Mouse (Mus musculus): ENCODE measurements around the gene Bglap3. TPM values are rescaled to one million over a fixed set of nuclear protein-coding genes. Genes with fewer than 3 reads are reported as not detected.
A peak's percentile ranks its signal among the peaks of the same experiment; 100 is the strongest.

The Bglap3 gene
- polyA plus RNA-seq, 1 experiment from 2014 or later = 0.28 TPM

- H3K4me2 ChIP-seq (ENCODE audit: low read length) = peak overlapping the region; percentile 83
- H3K4me1 ChIP-seq (replicated peaks; ENCODE audit: control insufficient read depth, insufficient read depth, low read length) = peaks cover 12% of the 10 kb centered on the region
- H3K27ac ChIP-seq (ENCODE audit: low read depth) = peak overlapping the region; percentile 93
- H3K9ac ChIP-seq (ENCODE audit: low read length) = peak overlapping the region; percentile 92
- no peaks in the 10 kb centered on the region for H3K36me3 ChIP-seq (ENCODE audit: control insufficient read depth, insufficient read depth, low read length)
- DNase-seq (ENCODE audit: low spot score) (no peak), ATAC-seq (replicated peaks; ENCODE audit: low FRiP score, low TSS enrichment, low read depth) (peak; percentile 40; the same call in 1 of the 2 replicates)
- no peaks in the 10 kb centered on the region for H3K27me3 ChIP-seq (replicated peaks; ENCODE audit: control insufficient read depth, insufficient read depth, low read length)
- H3K9me3 ChIP-seq (ENCODE audit: control insufficient read depth, low read length) = no peaks in the 10 kb centered on the region
- H3K4me3 ChIP-seq (ENCODE audit: low read depth, low read length) = peak overlapping the region; percentile 82
- WGBS = under 1% methylated on average over 27 of the region's 27 CpGs
These were observed 37.0 kb downstream of the Bglap3 start for GRCm38 (mm10) chr3:88335436-88336053.

GRCm38 (mm10) chr3:88334902-88335435 lies 37.6 kb downstream of the Bglap3 start:
- Histone ChIP-seq H3K9ac (ENCODE audit: low read length) (peak overlapping the region; percentile 92), H3K9me3 (ENCODE audit: control insufficient read depth, low read length) (no peaks in the 10 kb centered on the region), H3K4me1 (replicated peaks; ENCODE audit: control insufficient read depth, insufficient read depth, low read length) (peaks cover 12% of the 10 kb centered on the region), H3K4me3 (ENCODE audit: low read depth, low read length) (peak overlapping the region; percentile 82), H3K27ac (ENCODE audit: low read depth) (peak overlapping the region; percentile 93), H3K36me3 (ENCODE audit: control insufficient read depth, insufficient read depth, low read length) (no peaks in the 10 kb centered on the region), H3K27me3 (replicated peaks; ENCODE audit: control insufficient read depth, insufficient read depth, low read length) (no peaks in the 10 kb centered on the region), H3K4me2 (ENCODE audit: low read length) (peak overlapping the region; percentile 83)
- no peak for DNase-seq (ENCODE audit: low spot score)
- ATAC-seq (replicated peaks; ENCODE audit: low FRiP score, low TSS enrichment, low read depth) = no peak
- WGBS = 43% methylated on average over 3 of the region's 3 CpGs

- Histone ChIP-seq H3K4me2 (ENCODE audit: low read length) (peak overlapping the region; percentile 83), H3K27ac (ENCODE audit: low read depth) (peak overlapping the region; percentile 78), H3K27me3 (replicated peaks; ENCODE audit: control insufficient read depth, insufficient read depth, low read length) (no peaks in the 10 kb centered on the region), H3K4me3 (ENCODE audit: low read depth, low read length) (peak overlapping the region; percentile 21), H3K9me3 (ENCODE audit: control insufficient read depth, low read length) (no peaks in the 10 kb centered on the region), H3K4me1 (replicated peaks; ENCODE audit: control insufficient read depth, insufficient read depth, low read length) (peaks cover 12% of the 10 kb centered on the region), H3K36me3 (ENCODE audit: control insufficient read depth, insufficient read depth, low read length) (peaks cover 5% of the 10 kb centered on the region; the same call in 1 of the 2 replicates), H3K9ac (ENCODE audit: low read length) (peak overlapping the region; percentile 27)
- 40% methylated on average over 12 of the region's 12 CpGs for WGBS
- DNase-seq (ENCODE audit: low spot score) = peak; percentile 74
- peak; percentile 16 for ATAC-seq (replicated peaks; ENCODE audit: low FRiP score, low TSS enrichment, low read depth)
These were observed 38.4 kb downstream of the Bglap3 start for GRCm38 (mm10) chr3:88334029-88334658.

GRCm38 (mm10) chr3:88331282-88331681 lies 41.3 kb downstream of the Bglap3 start:
- Histone ChIP-seq H3K4me1 (replicated peaks; ENCODE audit: control insufficient read depth, insufficient read depth, low read length) (no peaks in the 10 kb centered on the region; the same call in none of the 2 replicates), H3K36me3 (ENCODE audit: control insufficient read depth, insufficient read depth, low read length) (peaks cover 23% of the 10 kb centered on the region; the same call in 1 of the 2 replicates), H3K9me3 (ENCODE audit: control insufficient read depth, low read length) (no peaks in the 10 kb centered on the region), H3K4me3 (ENCODE audit: low read depth, low read length) (no peak overlapping the region), H3K4me2 (ENCODE audit: low read length) (no peak overlapping the region), H3K27ac (ENCODE audit: low read depth) (no peak overlapping the region), H3K27me3 (replicated peaks; ENCODE audit: control insufficient read depth, insufficient read depth, low read length) (no peaks in the 10 kb centered on the region), H3K9ac (ENCODE audit: low read length) (no peak overlapping the region)
- DNase-seq (ENCODE audit: low spot score) (no peak), ATAC-seq (replicated peaks; ENCODE audit: low FRiP score, low TSS enrichment, low read depth) (no peak)
- WGBS = 21% methylated on average over 2 of the region's 2 CpGs

GRCm38 (mm10) chr3:88328956-88329355 lies 43.6 kb downstream of the Bglap3 start:
- peaks cover 23% of the 10 kb centered on the region; the same call in 1 of the 2 replicates for H3K36me3 ChIP-seq (ENCODE audit: control insufficient read depth, insufficient read depth, low read length)
- ATAC-seq (replicated peaks; ENCODE audit: low FRiP score, low TSS enrichment, low read depth) = no peak
- H3K9ac ChIP-seq (ENCODE audit: low read length) = no peak overlapping the region
- H3K9me3 ChIP-seq (ENCODE audit: control insufficient read depth, low read length) = no peaks in the 10 kb centered on the region
- H3K27me3 ChIP-seq (replicated peaks; ENCODE audit: control insufficient read depth, insufficient read depth, low read length) = no peaks in the 10 kb centered on the region
- no peak overlapping the region for H3K27ac ChIP-seq (ENCODE audit: low read depth)
- no peak for DNase-seq (ENCODE audit: low spot score)
- H3K4me3 ChIP-seq (ENCODE audit: low read depth, low read length) = no peak overlapping the region
- H3K4me1 ChIP-seq (replicated peaks; ENCODE audit: control insufficient read depth, insufficient read depth, low read length) = peaks cover 10% of the 10 kb centered on the region
- 58% methylated on average over 5 of the region's 5 CpGs for WGBS
- H3K4me2 ChIP-seq (ENCODE audit: low read length) = no peak overlapping the region

GRCm38 (mm10) chr3:88324951-88325405 lies 47.6 kb downstream of the Bglap3 start, which contains the start of gene Glmp:
Gene Glmp (plus strand): TSS chr3:88325023.
- DNase-seq (ENCODE audit: low spot score) (peak; percentile 71), ATAC-seq (replicated peaks; ENCODE audit: low FRiP score, low TSS enrichment, low read depth) (peak; percentile 78)
- peak within 1 kb of the TSS; percentile 81 for H3K9ac ChIP-seq (ENCODE audit: low read length)
- peaks cover 51% of the 10 kb centered on the region for H3K36me3 ChIP-seq (ENCODE audit: control insufficient read depth, insufficient read depth, low read length)
- peak within 1 kb of the TSS; percentile 94 for H3K4me2 ChIP-seq (ENCODE audit: low read length)
- H3K27ac ChIP-seq (ENCODE audit: low read depth) = no peak within 1 kb of the TSS
- no peaks in the 10 kb centered on the region for H3K27me3 ChIP-seq (replicated peaks; ENCODE audit: control insufficient read depth, insufficient read depth, low read length)
- H3K4me3 ChIP-seq (ENCODE audit: low read depth, low read length) = peak within 1 kb of the TSS; percentile 90
- WGBS = 2% methylated on average over 10 of the region's 10 CpGs
- no peaks in the 10 kb centered on the region for H3K9me3 ChIP-seq (ENCODE audit: control insufficient read depth, low read length)
- H3K4me1 ChIP-seq (replicated peaks; ENCODE audit: control insufficient read depth, insufficient read depth, low read length) = peaks cover 10% of the 10 kb centered on the region

Other genes with a start within 250 kb of the Bglap3 start
- gene Mef2d, start 230.4 kb downstream of the Bglap3 start, polyA plus RNA-seq (2014; fragmentation: Nextera tagmentation; extraction: Ambion mirVana) = 23.4 and 23.8 TPM in 2 replicates
- gene Rhbg, start 118.0 kb downstream of the Bglap3 start, polyA plus RNA-seq (2014; fragmentation: Nextera tagmentation; extraction: Ambion mirVana) = 0.26 TPM in 1 of 2 replicates, not detected in the other
- 0.28 and 0.89 TPM in 2 replicates for gene Gm38392, start 85.5 kb downstream of the Bglap3 start, polyA plus RNA-seq (2014; fragmentation: Nextera tagmentation; extraction: Ambion mirVana)
- 13.3 TPM in 2 replicates for gene Tsacc, start 75.7 kb downstream of the Bglap3 start, polyA plus RNA-seq (2014; fragmentation: Nextera tagmentation; extraction: Ambion mirVana)
- 566 and 608 TPM in 2 replicates for gene Cct3, start 75.6 kb downstream of the Bglap3 start, polyA plus RNA-seq (2014; fragmentation: Nextera tagmentation; extraction: Ambion mirVana)
- 140 and 161 TPM in 2 replicates for gene Glmp, start 47.7 kb downstream of the Bglap3 start, polyA plus RNA-seq (2014; fragmentation: Nextera tagmentation; extraction: Ambion mirVana)
- 17.1 and 17.3 TPM in 2 replicates for gene Tmem79, start 36.6 kb downstream of the Bglap3 start, polyA plus RNA-seq (2014; fragmentation: Nextera tagmentation; extraction: Ambion mirVana)
- 39.4 and 40.1 TPM in 2 replicates for gene Smg5, start 36.5 kb downstream of the Bglap3 start, polyA plus RNA-seq (2014; fragmentation: Nextera tagmentation; extraction: Ambion mirVana)
- gene Paqr6, start 8.2 kb downstream of the Bglap3 start, polyA plus RNA-seq (2014; fragmentation: Nextera tagmentation; extraction: Ambion mirVana) = 1.5 and 2.4 TPM in 2 replicates
- not detected in 2 replicates for gene Bglap2, start 6.0 kb upstream of the Bglap3 start, polyA plus RNA-seq (2014; fragmentation: Nextera tagmentation; extraction: Ambion mirVana)
- gene Bglap, start 11.7 kb upstream of the Bglap3 start, polyA plus RNA-seq (2014; fragmentation: Nextera tagmentation; extraction: Ambion mirVana) = 0.64 TPM in 1 of 2 replicates, not detected in the other
- gene Pmf1, start 37.6 kb upstream of the Bglap3 start, polyA plus RNA-seq (2014; fragmentation: Nextera tagmentation; extraction: Ambion mirVana) = 150 and 154 TPM in 2 replicates
- gene Slc25a44, start 52.4 kb upstream of the Bglap3 start, polyA plus RNA-seq (2014; fragmentation: Nextera tagmentation; extraction: Ambion mirVana) = 19.7 and 20.1 TPM in 2 replicates
- 11.1 and 13.3 TPM in 2 replicates for gene Sema4a, start 88.4 kb upstream of the Bglap3 start, polyA plus RNA-seq (2014; fragmentation: Nextera tagmentation; extraction: Ambion mirVana)
- 86.0 and 96.0 TPM in 2 replicates for gene Lmna, start 137.2 kb upstream of the Bglap3 start, polyA plus RNA-seq (2014; fragmentation: Nextera tagmentation; extraction: Ambion mirVana)
- 19.8 and 23.8 TPM in 2 replicates for gene Mex3a, start 159.7 kb upstream of the Bglap3 start, polyA plus RNA-seq (2014; fragmentation: Nextera tagmentation; extraction: Ambion mirVana)
- gene Rab25, start 175.6 kb upstream of the Bglap3 start, polyA plus RNA-seq (2014; fragmentation: Nextera tagmentation; extraction: Ambion mirVana) = 55.6 and 56.9 TPM in 2 replicates
- gene Lamtor2, start 180.3 kb upstream of the Bglap3 start, polyA plus RNA-seq (2014; fragmentation: Nextera tagmentation; extraction: Ambion mirVana) = 98.9 and 102 TPM in 2 replicates
- 59.0 and 60.8 TPM in 2 replicates for gene Ubqln4, start 181.0 kb upstream of the Bglap3 start, polyA plus RNA-seq (2014; fragmentation: Nextera tagmentation; extraction: Ambion mirVana)
- gene Ssr2, start 203.1 kb upstream of the Bglap3 start, polyA plus RNA-seq (2014; fragmentation: Nextera tagmentation; extraction: Ambion mirVana) = 290 and 316 TPM in 2 replicates
- gene Arhgef2, start 233.2 kb upstream of the Bglap3 start, polyA plus RNA-seq (2014; fragmentation: Nextera tagmentation; extraction: Ambion mirVana) = 87.0 and 98.4 TPM in 2 replicates

All from intestine, embryonic 14.5 days (tissue).